Mouse (Mus musculus): ENCODE results near the gene Kptn.

Gene Kptn

DNA sequence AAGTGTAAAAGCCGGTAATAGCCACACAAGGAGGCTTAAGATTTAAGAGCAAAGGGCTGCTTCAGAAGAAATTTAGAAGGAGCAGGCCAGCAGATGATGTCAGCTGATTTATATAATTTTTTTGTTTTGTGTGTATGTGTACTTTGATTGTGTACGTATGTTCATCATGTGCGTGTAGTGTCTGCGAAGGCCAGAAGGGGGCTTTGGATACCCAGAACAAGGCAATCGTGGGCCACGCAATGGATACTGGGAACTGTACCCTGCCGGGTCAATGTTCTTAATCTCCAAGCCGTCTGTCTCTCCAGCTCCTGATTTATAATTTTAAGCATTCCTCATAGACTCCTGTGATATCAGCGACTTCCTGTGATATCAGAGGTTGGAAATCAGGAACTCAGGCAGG, 41.6 kb downstream of the Kptn start:
- no peak for DNase-seq (ENCODE audit: low spot score)

DNA sequence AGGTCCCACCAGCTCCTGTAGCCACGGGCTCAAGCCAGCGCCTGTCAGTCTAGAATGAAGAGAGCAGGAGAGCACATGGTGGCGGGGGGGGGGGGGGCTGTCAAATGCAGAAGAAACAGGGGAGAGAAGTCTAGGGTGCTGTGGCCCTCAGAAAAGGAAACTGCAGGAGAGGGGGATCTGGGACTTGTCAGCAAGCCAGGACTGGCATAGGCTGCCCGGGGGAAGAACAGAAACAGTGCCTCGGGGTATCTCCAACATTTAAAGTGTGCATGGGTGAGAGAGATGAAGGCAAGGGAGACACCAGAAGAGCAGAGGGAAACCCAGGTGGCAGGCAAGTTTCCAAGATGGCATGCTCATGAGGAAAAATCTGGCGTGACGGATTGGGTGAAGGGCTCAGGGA, 42.3 kb downstream of the Kptn start:
- no peak for DNase-seq (ENCODE audit: low spot score)

DNA sequence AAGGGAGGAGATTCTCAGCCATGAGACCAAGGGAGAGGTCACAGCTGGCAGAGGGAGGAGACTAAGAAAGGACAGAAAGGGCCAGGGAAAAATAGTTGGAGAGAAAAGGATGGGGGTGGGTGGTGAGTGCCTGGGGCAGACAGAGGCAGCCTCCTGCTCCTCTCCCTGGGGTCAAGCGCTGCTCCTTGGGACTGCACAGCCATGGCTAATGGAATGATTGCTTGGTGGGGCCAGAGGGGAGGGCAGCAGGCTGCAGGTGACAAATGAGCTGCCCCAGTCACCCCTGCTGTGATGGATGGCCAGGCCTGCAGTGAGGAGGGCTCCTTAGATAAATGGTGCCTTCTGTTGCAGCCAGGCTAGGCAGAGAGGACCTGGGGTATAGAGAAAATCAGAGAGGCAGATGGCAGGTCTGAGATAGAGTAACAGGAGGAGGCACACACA, 52.5 kb downstream of the Kptn start:
- DNase-seq (ENCODE audit: low spot score), result no peak

DNA sequence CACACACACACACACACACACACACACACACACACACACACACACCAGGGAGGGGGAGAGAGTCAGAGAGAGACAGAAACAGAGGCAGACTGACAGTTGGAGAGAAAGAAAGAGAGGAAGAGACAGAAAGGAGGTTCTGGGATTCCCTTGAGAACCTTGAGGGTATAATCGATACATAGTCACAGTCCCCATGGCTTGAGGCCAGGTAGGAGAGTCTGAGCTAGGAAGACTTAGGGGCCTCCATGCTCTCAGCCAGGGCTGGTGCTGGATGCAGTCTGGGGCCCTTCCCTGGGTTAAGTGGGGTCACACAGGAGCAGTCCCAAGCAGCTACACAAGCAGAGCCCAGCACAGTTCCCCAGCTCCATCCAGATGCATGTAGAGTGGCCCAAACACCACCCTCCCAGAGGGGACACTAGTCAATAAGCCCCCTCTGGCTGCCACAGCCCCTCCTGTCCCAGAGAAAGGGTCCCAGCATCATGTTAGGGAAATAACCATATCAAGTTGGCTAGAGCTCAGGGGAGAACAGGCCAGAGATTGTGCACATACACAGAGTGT, 53.0 kb downstream of the Kptn start:
- no peak for DNase-seq (ENCODE audit: low spot score)

DNA sequence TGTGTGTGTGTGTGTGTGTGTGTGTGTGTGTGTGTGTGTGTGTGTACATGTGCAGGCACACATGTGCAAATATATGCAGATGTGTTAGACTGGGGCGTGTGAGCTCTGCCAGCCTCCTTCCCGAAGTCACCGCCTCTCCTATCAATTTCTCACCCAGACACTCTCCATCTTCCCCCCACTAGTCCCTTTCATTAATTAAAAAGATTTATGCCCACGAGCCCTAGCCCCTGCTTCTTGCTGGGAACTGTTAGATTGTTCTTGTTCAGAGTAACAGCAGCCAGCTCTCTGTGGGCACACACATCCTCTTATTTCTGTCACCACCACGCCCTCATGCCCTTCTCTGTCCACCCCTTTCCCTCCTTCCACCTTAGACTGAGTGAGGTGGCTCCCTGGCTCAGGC, 53.5 kb downstream of the Kptn start:
- DNase-seq (ENCODE audit: low spot score), result no peak

DNA sequence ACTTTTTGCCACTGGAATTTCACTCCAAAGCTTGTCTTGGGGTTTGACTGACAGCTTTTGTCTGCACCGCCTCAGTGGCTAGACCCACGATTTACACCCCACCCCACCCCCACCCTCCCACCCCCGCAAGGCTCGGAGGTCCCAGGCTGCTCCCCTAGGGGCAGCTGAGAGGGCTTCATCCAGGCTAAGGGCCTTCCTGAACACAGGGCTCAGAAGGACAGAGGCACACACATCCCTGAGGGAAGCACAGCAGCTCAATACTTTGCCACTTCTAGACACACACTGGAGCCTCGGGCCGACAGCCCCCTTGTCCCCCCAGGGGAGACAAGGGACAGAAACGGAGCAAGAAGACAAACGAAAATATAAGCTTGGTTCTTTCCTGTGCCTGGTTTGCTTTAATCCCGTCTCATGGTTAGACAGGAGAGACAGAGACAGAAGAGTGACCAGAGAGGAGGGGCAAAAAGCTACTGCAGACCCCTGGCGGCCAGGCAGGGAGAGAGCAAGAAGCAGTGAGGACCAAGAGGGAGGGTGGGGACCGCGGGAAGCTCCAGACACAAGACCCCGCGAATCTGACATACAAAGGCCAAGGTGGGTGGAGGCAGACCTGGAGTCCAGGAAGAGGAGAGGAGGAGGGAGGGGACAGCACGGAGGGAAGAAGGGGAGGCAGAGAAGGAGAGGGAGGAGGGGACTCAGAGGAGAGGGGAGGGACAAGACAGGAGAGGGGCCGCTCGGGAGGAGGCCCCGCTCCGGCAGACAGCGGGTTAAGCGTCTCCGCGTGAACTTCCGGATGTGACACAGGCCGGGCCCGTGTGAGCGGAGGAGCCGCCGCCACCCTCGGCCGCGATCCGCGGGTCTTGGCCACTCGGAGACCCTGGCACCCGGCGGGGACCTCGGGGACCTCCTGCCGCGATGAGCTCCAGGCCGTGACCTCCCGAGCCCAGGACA, 55.2 kb downstream of the Kptn start, which contains the start of gene Meis3:
TSS of gene Meis3 (plus strand) at position 494 of the 945 bp plus-strand sequence.
- DNase-seq (ENCODE audit: low spot score), result no peak

DNA sequence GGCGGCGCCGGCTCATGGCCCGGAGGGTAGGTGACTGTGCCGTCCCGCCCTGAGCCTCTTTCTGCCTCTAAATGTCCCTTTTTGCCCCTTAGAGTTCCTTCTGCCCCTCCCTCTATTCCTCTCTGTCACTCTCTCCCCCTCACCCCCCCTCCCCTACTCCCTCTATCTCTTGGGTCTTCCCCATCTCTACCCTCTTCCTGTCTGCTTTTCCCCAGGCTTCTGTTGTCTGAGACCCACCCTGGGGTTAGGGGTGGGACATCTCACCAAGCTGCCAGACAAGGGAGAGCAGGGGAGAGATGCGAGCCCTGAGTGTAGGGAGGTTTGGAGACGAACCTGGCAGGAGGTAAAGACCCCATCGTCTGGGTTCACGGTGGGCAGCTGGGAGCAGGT, 55.8 kb downstream of the Kptn start:
- DNase-seq (ENCODE audit: low spot score), result no peak

Data from left cerebral cortex, adult 11 months (tissue).